Mouse (Mus musculus) embryonic stem cell, embryonic (primary cell): ENCODE measurements at regions not wholly inside any gene's neighbourhood (a gene's known extent, or its start where the extent isn't known, plus 50 kb on each side); places are given as distances from the start of the nearest gene placed in this dataset.
"Not testable (repeated sequence)": the region's sequence is repeated elsewhere in the genome, so short reads cannot be mapped to it uniquely, and the experiment has no call there.

Experiments
- CTCF ChIA-PET, 4 experiments: fragments of 300-600 bp in 2 of 4; fragments of 350-600 bp in 2 of 4; sonication (Branson Sonifier 250); formaldehyde crosslinking; loops; one replicate each; lab custom pipeline; 2022; ENCODE audit warnings: inconsistent platforms in 2 of 4; lab: Charles Lee
- POLR2A ChIA-PET, 4 experiments: fragments of 300-600 bp in 2 of 4; fragments of 350-600 bp in 2 of 4; sonication (Branson Sonifier 250); formaldehyde crosslinking; loops; one replicate each; lab custom pipeline; 2022; ENCODE audit warnings: antibody characterized with exemption in 4 of 4, inconsistent platforms in 1 of 4; lab: Charles Lee

- POLR2A ChIA-PET, result interaction anchor here in 1 of 4 experiments (0.6 kb wide), 1 partner anchor 90 kb away, joined by 4 read pairs; no protein-coding TSS in a partner anchor
- CTCF ChIA-PET, result not testable (repeated sequence)
Observed at GRCm38 (mm10) chr3:35637066-35637465, 116.8 kb upstream of the Atp11b start.
